Mouse (Mus musculus) macrophage (primary cell): ENCODE measurements around the gene P4htm. TPM values are rescaled to one million over a fixed set of nuclear protein-coding genes. Genes with fewer than 3 reads are reported as not detected.
"Not testable (repeated sequence)": the region's sequence is repeated elsewhere in the genome, so short reads cannot be mapped to it uniquely, and the experiment has no call there.

Experiments used
- H3K27ac ChIP-seq: fragments of 350-480 bp; formaldehyde crosslinking; 2 replicates; pipeline ENCODE4 v1.9.0; 2021
- H3K36me3 ChIP-seq: fragments of 350-480 bp; formaldehyde crosslinking; 2 replicates; pipeline ENCODE4 v1.9.0; 2021; ENCODE audit errors: inconsistent target
- H3K4me3 ChIP-seq: fragments of 350-480 bp; formaldehyde crosslinking; 2 replicates; pipeline ENCODE4 v1.9.0; 2021; ENCODE audit errors: inconsistent target
- H3K79me2 ChIP-seq: fragments of 350-480 bp; formaldehyde crosslinking; 2 replicates; pipeline ENCODE4 v1.9.0; 2021; ENCODE audit errors: inconsistent target
- WGBS: methylation state at CpG from one replicate; pipeline ENCODE4 v1.1.7; 2026; ENCODE audit warnings: inconsistent platforms; ENCODE audit not compliant: missing documents; 5-methylcytosine and 5-hydroxymethylcytosine counted together
- polyA plus RNA-seq: library from polyadenylated mRNA; stranded (reverse); fragments of 250-400 nt; gene quantifications from 3 replicates; pipeline ENCODE4 v1.2.4, GENCODE M21; 2018; ENCODE audit warnings: inconsistent platforms
- total RNA-seq, 78 experiments: library from RNA; depleted of rRNA; stranded (reverse); fragments of 250-400 nt; gene quantifications; 1 replicate in 9 of 78; 2 replicates in 24 of 78; 3 replicates in 43 of 78; 4 replicates in 2 of 78; pipeline ENCODE4 v1.2.4; 2018; ENCODE audit warnings: inconsistent platforms in 56 of 78

The P4htm gene
- 1 to 10 TPM in 14 of 26 experiments, under 1 TPM in 6, not detected in 6; 0.46 to 5.1 (median 1.7) TPM for total RNA-seq (2018; cell fraction: chromatin; rRNA removed)
- total RNA-seq (2018; cell fraction: cytosol; rRNA removed): under 1 TPM in 25 of 26 experiments, not detected in 1; 0.12 to 0.92 (median 0.39) TPM
- 1 to 10 TPM in 10 of 26 experiments, under 1 TPM in 10, not detected in 6; 0.26 to 3.2 (median 0.99) TPM for total RNA-seq (2018; cell fraction: nucleus; rRNA removed)
- 0.16 to 0.70 TPM (median 0.33 TPM) in 3 replicates for polyA plus RNA-seq

GRCm38 (mm10) chr9:108596998-108597764, at the start of gene P4htm:
TSS of gene P4htm (minus strand) at chr9:108597667.
- H3K79me2 ChIP-seq: no peaks in the 10 kb centered on the region
- H3K36me3 ChIP-seq: no peaks in the 10 kb centered on the region
- peak within 1 kb of the TSS; percentile 14; the same call in 1 of the 2 replicates for H3K4me3 ChIP-seq
- H3K27ac ChIP-seq: no peak within 1 kb of the TSS
- WGBS: 12% methylated on average over 66 of the region's 69 CpGs

- Histone ChIP-seq H3K79me2 (peaks cover 99% of the 10 kb centered on the region), H3K4me3 (no peak overlapping the region), H3K36me3 (peaks cover 17% of the 10 kb centered on the region), H3K27ac (no peak overlapping the region)
- WGBS: 38% methylated on average over 2 of the region's 2 CpGs
These were observed 42.4 kb upstream of the P4htm start for GRCm38 (mm10) chr9:108639825-108640224.

GRCm38 (mm10) chr9:108635415-108635814, 37.9 kb upstream of the P4htm start:
- Histone ChIP-seq H3K27ac (no peak overlapping the region), H3K4me3 (no peak overlapping the region), H3K36me3 (peaks cover 7% of the 10 kb centered on the region), H3K79me2 (peaks cover 98% of the 10 kb centered on the region)
- 87% methylated on average over 2 of the region's 2 CpGs for WGBS

- H3K36me3 ChIP-seq: peaks cover 7% of the 10 kb centered on the region
- H3K4me3 ChIP-seq: no peak overlapping the region
- 88% methylated on average over 2 of the region's 2 CpGs for WGBS
- H3K27ac ChIP-seq: no peak overlapping the region
- peaks cover 99% of the 10 kb centered on the region for H3K79me2 ChIP-seq
These were observed 36.4 kb upstream of the P4htm start for GRCm38 (mm10) chr9:108633846-108634245.

- WGBS: 98% methylated on average over 5 of the region's 5 CpGs
- H3K27ac ChIP-seq: no peak overlapping the region
- H3K4me3 ChIP-seq: no peak overlapping the region
- H3K36me3 ChIP-seq: peaks cover 7% of the 10 kb centered on the region
- H3K79me2 ChIP-seq: peaks cover 99% of the 10 kb centered on the region
These were observed 34.9 kb upstream of the P4htm start for GRCm38 (mm10) chr9:108632375-108632774.

- 85% methylated on average over 4 of the region's 5 CpGs for WGBS
- Histone ChIP-seq H3K36me3 (peaks cover 7% of the 10 kb centered on the region; the same call in 1 of the 2 replicates), H3K27ac (no peak overlapping the region), H3K79me2 (peaks cover 98% of the 10 kb centered on the region), H3K4me3 (no peak overlapping the region)
These were observed 34.3 kb upstream of the P4htm start for GRCm38 (mm10) chr9:108631631-108632256.

- Histone ChIP-seq H3K4me3 (no peak overlapping the region), H3K36me3 (no peaks in the 10 kb centered on the region; the same call in 1 of the 2 replicates), H3K27ac (no peak overlapping the region), H3K79me2 (peaks cover 92% of the 10 kb centered on the region)
- 13% methylated on average over 1 of the region's 1 CpGs for WGBS
These were observed 33.2 kb upstream of the P4htm start for GRCm38 (mm10) chr9:108630683-108631082.

GRCm38 (mm10) chr9:108628141-108628540, 30.7 kb upstream of the P4htm start:
- Histone ChIP-seq H3K79me2 (peaks cover 93% of the 10 kb centered on the region), H3K36me3 (no peaks in the 10 kb centered on the region), H3K27ac (no peak overlapping the region), H3K4me3 (no peak overlapping the region)
- WGBS: 51% methylated on average over 4 of the region's 4 CpGs

- WGBS: 19% methylated on average over 2 of the region's 2 CpGs
- no peaks in the 10 kb centered on the region for H3K36me3 ChIP-seq
- peaks cover 93% of the 10 kb centered on the region for H3K79me2 ChIP-seq
- peak overlapping the region; percentile 54 for H3K27ac ChIP-seq
- H3K4me3 ChIP-seq: no peak overlapping the region
These were observed 29.0 kb upstream of the P4htm start for GRCm38 (mm10) chr9:108626498-108626897.

- Histone ChIP-seq H3K36me3 (peaks cover 78% of the 10 kb centered on the region), H3K4me3 (no peak overlapping the region), H3K27ac (no peak overlapping the region), H3K79me2 (peaks cover 16% of the 10 kb centered on the region; the same call in 1 of the 2 replicates)
- 88% methylated on average over 1 of the region's 1 CpGs for WGBS
These were observed 19.8 kb upstream of the P4htm start for GRCm38 (mm10) chr9:108617301-108617700.

- Histone ChIP-seq H3K4me3 (no peak overlapping the region), H3K27ac (no peak overlapping the region), H3K79me2 (no peaks in the 10 kb centered on the region), H3K36me3 (peaks cover 94% of the 10 kb centered on the region)
- WGBS: 95% methylated on average over 10 of the region's 10 CpGs
These were observed 14.0 kb upstream of the P4htm start for GRCm38 (mm10) chr9:108611488-108611887.

- Histone ChIP-seq H3K4me3 (no peak overlapping the region), H3K79me2 (no peaks in the 10 kb centered on the region), H3K27ac (no peak overlapping the region), H3K36me3 (peaks cover 94% of the 10 kb centered on the region)
- 92% methylated on average over 4 of the region's 4 CpGs for WGBS
These were observed 11.4 kb upstream of the P4htm start for GRCm38 (mm10) chr9:108608889-108609288.

- H3K4me3 ChIP-seq, H3K27ac ChIP-seq, H3K79me2 ChIP-seq: not testable (repeated sequence)
- WGBS: 77% methylated on average over 4 of the region's 5 CpGs
- H3K36me3 ChIP-seq: peaks cover 94% of the 10 kb centered on the region
These were observed 10.5 kb upstream of the P4htm start for GRCm38 (mm10) chr9:108607929-108608328.

GRCm38 (mm10) chr9:108601986-108602385, 4.5 kb upstream of the P4htm start:
- WGBS: 80% methylated on average over 4 of the region's 4 CpGs
- H3K36me3 ChIP-seq: peaks cover 40% of the 10 kb centered on the region

GRCm38 (mm10) chr9:108600011-108600410, 2.5 kb upstream of the P4htm start:
- Histone ChIP-seq H3K4me3 (no peak overlapping the region), H3K36me3 (peaks cover 22% of the 10 kb centered on the region; the same call in 1 of the 2 replicates), H3K79me2 (no peaks in the 10 kb centered on the region), H3K27ac (no peak overlapping the region)
- 92% methylated on average over 2 of the region's 2 CpGs for WGBS

More at GRCm38 (mm10) chr9:108601986-108602385, 4.5 kb upstream of the P4htm start:
- Histone ChIP-seq H3K4me3 (no peak overlapping the region), H3K79me2 (no peaks in the 10 kb centered on the region), H3K27ac (no peak overlapping the region)
